Mouse (Mus musculus) gastrocnemius, adult 8-10 months (tissue): ENCODE results near the gene Slc35f6. TPM values are rescaled to one million over a fixed set of nuclear protein-coding genes. Genes with fewer than 3 reads are reported as not detected.

Source experiments
- DNase-seq, 2 experiments: peaks; one replicate each; pipeline ENCODE4 v3.0.0; 2022; ENCODE audit warnings: low spot score in 2 of 2
- total RNA-seq, 4 experiments: library from RNA; stranded (reverse); gene quantifications; 2 replicates each; pipeline ENCODE4 v1.2.4; 2022

The Slc35f6 gene
- total RNA-seq, 4 experiments from 2014 or later: 10.2 to 14.4 (median 12.4) TPM

DNA sequence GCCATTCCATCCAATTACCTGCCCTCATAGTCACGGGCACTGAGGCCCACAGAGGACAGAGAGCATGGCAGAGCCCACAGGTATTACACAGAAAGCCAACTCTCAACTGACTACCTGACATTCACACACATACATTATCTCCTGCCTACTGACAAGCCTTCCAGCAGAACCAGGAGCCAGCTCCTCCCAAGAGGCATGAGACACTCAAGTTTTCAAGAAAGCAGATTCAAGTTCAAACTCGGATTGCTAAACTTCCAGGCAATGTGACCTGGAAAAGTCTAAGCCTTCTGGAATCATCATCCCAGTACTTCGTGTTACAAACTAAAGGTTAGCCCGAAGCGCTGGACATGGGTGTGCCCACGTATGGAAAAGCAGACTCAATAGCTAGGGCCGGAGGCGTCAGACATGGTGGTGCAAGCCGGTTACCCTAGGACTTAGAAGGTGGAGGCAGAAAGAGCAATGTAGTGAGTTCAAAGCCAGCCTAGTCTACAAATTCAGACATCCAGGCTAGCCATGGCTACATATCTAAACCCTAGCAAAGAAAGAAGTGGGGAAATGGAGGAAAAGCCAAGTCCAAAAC, 26.4 kb upstream of the Slc35f6 start:
- DNase-seq: no peak

- no peak for DNase-seq
Observed at GRCm38 (mm10) chr5:30621844-30622176, 25.9 kb upstream of the Slc35f6 start.

GRCm38 (mm10) chr5:30622177-30622840, 25.4 kb upstream of the Slc35f6 start:
- no peak for DNase-seq

- no peak for DNase-seq
Observed at GRCm38 (mm10) chr5:30622841-30623185, 24.9 kb upstream of the Slc35f6 start.

GRCm38 (mm10) chr5:30623380-30623779, 24.4 kb upstream of the Slc35f6 start:
- DNase-seq: no peak

DNA sequence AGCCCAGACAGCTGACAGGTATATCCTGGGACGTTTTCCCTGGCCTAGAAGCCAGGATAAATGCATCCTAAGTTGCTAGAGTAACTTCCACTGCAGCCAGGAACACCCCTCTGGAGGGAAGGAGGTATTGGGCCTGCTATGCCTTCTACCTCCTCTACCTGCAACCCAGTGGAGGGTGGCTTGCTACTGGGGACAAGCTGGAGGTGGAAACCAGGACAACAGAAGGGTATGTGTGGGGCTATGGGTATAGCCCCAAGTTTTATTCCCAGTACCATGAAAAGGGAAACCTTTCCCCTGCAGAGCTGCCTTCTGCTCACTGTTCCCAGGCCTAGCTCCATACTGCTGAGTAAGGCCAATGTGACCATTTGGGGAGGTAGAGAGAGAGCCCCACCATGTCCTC, 23.4 kb upstream of the Slc35f6 start:
- DNase-seq: no peak

- DNase-seq: no peak
Observed at GRCm38 (mm10) chr5:30624908-30625307, 22.8 kb upstream of the Slc35f6 start.

DNA sequence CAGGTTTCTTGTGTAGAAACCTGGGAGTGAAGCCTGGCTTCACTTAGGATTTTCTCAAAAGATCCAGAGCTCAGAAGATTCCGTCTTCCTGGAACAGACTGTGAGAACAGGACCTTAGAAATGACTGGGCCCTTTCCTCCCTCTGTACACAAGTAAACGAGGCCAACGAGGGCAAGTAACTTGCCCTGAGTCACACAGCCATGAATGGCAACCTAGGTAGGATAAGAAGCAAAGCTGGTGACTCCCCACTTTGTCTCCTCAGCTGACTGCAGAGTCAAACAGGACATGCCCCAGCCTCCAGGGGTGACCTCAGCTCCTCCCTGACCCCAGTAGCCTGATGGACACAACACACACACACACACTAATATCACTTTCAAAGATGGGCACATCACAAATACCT, 22.4 kb upstream of the Slc35f6 start:
- DNase-seq: no peak

DNA sequence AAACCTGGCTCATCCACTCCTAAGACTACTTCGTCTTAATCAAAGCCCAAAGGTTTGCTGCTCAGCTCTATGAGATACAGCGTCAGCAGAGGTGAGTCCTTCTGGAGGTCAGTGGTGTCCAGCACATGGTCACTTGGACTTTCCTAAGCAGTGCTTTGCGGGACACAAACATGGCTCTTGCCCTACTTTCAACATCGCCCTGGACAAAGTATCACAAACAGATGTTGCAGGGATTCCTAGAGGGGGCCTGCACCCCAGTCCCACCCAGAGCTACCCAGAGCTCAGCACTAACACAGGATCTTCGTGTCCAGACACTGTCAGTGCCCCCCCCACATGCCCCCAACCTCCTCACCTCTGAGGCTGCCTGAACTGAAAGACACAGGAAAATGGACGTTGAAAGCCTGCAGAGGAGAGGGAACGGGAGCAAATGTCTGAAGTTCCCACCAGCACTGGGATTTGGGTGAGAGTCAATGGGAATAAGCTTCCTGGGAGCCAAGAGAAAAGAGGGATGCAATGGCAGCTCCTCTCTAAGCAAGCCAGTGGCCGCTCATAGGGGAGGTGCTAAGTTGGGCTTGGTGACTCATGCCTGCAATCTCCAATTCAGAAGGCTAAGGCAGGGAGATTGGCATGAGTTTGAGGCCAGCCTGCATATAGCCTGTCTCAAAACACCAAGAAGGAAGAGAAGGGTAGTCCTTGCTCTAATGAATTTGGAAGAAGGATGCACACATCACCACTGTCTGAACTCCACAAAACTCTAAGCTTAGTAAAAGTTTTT, 21.2 kb upstream of the Slc35f6 start:
- no peak for DNase-seq

- DNase-seq: no peak
Observed at GRCm38 (mm10) chr5:30628511-30628910, 19.2 kb upstream of the Slc35f6 start.

GRCm38 (mm10) chr5:30630401-30630800, 17.3 kb upstream of the Slc35f6 start:
- DNase-seq: no peak

- no peak for DNase-seq
Observed at GRCm38 (mm10) chr5:30632134-30632533, 15.6 kb upstream of the Slc35f6 start.

DNA sequence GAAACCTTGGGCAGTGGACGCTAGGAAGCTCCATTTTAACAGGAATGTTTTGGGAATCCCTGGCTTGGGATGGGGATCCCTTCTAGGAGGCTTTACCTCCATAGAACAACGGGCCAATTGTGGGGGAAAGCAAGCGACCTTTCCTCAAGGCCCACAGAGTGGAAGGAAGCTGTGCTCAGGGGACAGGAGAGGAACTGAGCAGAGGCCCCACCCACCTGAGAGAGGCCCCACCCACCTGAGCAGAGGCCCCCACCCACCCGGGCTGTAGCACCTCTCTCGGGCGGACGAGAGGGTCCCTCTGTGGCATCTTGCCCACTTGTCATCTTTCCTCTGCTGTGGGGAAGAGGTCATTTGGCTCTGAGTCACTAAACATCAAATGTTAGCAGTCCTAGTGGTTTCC, 10.7 kb upstream of the Slc35f6 start:
- no peak for DNase-seq

GRCm38 (mm10) chr5:30638041-30638440, 9.7 kb upstream of the Slc35f6 start:
- DNase-seq: peak; percentile 52 to 67

GRCm38 (mm10) chr5:30643477-30644179, 4.1 kb upstream of the Slc35f6 start:
- no peak for DNase-seq

DNA sequence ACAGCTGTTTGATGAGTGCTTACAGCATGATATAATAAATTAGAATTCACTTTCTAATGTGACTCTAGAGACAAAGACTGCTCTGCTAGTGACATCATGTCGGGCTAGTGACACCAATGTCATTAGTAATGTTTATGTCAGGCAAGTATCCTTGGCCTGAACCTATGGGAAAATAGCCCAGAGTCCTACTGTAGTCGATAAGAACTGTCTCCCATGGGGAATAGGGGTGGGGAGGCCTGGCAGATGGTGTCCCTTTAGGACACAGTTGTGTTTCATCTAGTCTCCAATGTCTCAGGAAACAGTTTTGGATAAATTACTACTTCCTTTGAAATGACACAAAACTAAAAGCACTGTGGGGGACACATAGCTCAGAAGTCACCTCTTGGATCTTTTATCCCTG, 1.7 kb upstream of the Slc35f6 start:
- no peak for DNase-seq

DNA sequence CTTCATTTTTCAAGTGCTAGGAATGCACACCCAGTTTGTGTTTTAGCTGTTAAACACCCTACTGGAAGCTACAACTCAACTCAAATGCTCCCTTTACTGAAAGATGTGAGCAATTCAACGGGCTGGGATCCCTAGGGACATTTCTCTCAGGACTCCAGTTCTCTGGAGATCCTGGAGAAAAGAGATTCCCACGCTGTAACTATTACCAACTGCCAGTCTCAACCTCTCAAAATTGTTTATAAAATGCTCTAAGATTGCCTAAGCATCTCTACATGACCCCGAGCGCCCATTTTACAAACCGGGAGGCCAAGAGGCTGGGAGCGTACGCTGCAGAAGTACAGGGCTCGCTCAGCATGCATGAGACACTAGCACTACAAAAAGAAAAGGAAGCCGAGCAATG, 337 bp upstream of the Slc35f6 start:
- no peak for DNase-seq

GRCm38 (mm10) chr5:30649558-30649957, 1.8 kb downstream of the Slc35f6 start:
- no peak for DNase-seq

DNA sequence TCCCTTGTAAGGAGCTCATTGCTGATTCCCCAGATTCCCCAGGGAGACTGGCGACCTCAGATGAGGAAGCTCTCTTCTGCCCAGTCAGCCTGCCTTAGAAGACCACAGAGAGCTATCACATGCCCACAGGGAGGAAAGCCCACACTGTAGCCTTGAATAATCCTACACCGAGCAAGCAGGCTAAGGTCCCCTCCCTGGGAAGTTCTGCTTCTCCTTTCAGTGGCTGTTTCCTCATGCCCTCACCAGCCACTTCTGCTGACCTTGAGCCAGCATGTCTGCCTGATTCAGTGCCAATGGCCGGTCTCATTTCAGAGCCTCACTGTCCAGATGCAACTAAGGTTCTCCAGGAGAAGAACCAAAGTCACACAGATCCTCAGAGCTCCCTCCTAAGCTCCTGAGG, 3.0 kb downstream of the Slc35f6 start:
- peak in 1 of 2 experiments; percentile 30 for DNase-seq

DNA sequence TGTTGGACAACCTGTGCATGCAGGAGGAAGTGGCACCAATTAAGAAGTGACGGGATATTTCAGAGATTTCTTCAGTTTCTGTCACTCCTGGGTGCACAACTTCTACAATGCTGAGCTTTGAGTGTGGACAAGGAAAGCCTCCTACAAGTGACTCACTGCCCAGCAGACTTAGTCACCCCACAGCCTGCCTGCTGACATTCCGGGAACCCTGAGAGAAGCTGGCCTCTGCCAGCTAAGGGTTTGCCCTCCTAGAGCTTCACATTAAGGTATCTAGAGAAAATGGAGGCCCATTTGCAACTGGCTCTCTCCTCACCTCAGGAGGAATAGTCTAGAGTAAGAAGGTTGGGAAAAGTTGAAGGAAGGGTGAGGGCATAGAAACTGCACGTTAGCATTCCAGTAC, 3.8 kb downstream of the Slc35f6 start:
- no peak for DNase-seq

DNA sequence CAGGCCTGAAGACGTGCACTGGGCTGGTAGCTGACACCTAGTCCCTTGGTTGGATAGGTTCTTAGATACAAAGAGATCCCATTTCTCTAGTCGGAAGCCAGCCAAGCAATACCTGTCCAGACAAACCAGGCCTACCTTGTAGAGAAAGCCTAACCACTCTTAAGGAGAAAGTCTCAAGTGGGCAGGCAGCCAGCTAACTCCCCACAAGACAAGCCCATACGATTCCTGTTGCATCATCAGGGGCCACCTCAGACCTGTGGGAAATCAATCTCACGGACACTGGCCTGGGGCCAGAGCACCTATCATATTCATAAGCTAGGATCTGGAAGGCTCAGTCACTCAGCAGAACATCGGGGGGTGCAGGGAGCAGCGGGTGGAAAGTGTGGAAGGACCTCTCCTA, 5.5 kb downstream of the Slc35f6 start:
- no peak for DNase-seq

DNA sequence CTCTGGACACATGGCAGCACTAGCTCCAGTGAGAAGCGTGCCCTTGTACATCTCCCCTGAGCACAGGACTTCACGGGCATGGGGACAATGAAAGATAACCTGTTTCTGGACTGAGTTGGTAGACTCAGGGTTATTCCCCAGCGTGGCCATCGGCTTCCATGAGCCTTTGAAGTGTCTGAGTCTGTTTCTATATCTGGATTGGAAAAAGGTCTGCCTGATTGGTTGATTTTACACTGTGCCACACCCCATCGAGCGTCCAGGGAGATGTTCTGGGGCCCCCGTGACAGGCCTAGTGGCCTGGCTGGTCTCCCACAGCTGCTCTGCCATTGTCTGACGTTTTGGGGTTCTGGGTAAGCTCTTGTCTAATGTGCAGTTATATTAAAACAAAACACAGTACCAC, 7.3 kb downstream of the Slc35f6 start:
- DNase-seq: no peak
